Mouse (Mus musculus) layer of hippocampus, adult 6 months (tissue): ENCODE results near the gene Rac2. TPM values are rescaled to one million over a fixed set of nuclear protein-coding genes. Genes with fewer than 3 reads are reported as not detected.

Source experiments
- long read RNA-seq, 2 experiments: library from polyadenylated mRNA; unstranded; transcript quantifications; one replicate each; pipeline ENCODE4 v2.0.0; 2019 to 2020
- polyA plus RNA-seq: library from polyadenylated mRNA; unstranded; fragments of <200 nt; fragmentation: Nextera tagmentation; gene quantifications from 2 replicates; pipeline ENCODE4 v1.2.3, GENCODE M21; 2021

Gene Rac2
- 9.5 and 12.2 TPM in 2 replicates for polyA plus RNA-seq
- long read RNA-seq, experiment 1, transcript Rac2-201 (7 exons, 3,038 nt) = major isoform, 8 of 11 reads
- long read RNA-seq, experiment 1, partial matches to known transcripts = 3 of 11 reads
- long read RNA-seq, experiment 1, other reads (novel, unspliced or antisense) = 0 of 11 reads
- long read RNA-seq, experiment 2, transcript Rac2-201 (7 exons, 3,038 nt) = major isoform, 17 of 23 reads
- long read RNA-seq, experiment 2, partial matches to known transcripts = 6 of 23 reads
- long read RNA-seq, experiment 2, other reads (novel, unspliced or antisense) = 0 of 23 reads

DNA sequence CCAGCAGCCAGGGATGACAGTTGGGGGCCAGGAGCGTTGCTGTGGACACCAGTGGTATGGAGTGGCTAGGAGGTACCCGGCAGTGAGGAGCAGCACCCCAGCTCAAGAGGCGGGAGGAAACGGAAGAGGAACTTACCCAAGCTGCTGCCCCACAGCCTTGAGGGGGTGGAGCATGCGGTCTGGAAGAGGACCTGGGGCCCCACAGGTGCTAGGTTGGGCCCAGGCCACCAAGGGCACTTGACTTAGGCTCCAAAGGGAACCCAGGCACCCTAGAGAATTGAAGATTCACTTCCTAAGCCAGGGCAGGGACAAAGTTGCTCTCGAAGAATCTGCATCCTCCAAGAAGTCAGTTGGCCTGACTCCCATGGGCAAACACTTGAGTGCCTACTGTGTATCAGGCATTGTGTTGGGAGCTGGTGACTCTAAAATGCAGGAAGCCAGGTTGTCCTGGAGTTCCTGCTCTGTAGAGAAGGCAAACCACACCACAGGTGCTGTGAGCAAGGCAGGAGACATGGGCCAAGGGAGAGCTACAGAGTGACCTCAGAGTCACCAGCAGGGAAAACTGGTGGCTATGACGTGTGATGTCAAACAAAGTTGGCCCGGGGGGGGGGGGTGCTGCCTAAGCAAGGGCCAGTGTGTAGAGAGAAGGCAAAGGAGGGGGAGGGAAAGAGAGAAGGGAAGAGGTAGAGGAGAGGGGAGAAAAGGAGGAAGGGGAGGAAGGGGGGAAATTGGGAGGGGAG, at the start of gene Rac2:
Gene Rac2, minus strand, starts transcription at position 126 of the 740 bp plus-strand sequence.

DNA sequence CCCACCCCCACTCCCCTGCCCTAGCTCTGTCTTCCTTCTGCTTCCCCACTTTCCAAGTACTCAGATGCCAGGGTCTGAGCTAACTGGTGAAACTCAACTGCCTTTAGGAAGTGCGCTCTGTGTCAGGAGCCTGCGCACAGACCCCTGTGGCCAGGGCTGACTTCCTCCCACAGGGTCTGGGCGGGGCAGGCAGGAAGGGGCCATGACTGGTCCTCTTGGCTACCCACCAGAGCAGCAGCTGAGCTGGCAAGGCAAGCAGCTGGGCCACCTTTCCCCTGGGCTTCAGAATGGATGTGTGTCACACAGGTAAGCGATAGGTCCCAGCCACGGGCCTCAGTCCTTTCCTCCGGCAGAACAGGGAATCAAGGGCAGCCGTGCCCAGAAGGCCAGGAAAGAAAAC, 24.3 kb upstream of the Rac2 start, which contains the start of gene Cyth4:
Gene Cyth4, plus strand, starts transcription at position 134 of the 400 bp plus-strand sequence.

DNA sequence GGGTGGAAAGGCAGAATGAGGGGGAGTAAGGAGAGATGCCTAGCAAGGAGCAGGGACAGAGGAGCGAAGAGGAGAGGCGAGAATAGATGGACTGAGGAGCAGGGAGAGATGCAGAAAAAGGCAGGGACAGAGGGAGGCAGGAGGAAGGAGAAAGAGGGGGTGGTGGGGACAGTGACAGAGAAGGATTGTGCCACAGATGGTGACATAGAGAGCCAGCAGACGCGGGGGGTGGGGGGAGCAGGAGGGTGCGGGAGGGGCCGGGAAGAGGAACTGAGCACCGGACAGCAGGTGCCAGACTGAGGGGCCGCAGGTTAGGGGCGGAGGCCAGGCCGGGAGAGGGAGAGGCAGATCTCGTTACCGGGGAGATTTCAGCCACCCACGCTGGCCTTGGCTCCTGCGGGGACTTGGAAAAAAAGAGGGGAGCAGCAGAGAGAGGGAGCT, 28.0 kb downstream of the Rac2 start, which contains the start of gene Sstr3:
Gene Sstr3, minus strand, starts transcription at position 125 of the 441 bp plus-strand sequence.

DNA sequence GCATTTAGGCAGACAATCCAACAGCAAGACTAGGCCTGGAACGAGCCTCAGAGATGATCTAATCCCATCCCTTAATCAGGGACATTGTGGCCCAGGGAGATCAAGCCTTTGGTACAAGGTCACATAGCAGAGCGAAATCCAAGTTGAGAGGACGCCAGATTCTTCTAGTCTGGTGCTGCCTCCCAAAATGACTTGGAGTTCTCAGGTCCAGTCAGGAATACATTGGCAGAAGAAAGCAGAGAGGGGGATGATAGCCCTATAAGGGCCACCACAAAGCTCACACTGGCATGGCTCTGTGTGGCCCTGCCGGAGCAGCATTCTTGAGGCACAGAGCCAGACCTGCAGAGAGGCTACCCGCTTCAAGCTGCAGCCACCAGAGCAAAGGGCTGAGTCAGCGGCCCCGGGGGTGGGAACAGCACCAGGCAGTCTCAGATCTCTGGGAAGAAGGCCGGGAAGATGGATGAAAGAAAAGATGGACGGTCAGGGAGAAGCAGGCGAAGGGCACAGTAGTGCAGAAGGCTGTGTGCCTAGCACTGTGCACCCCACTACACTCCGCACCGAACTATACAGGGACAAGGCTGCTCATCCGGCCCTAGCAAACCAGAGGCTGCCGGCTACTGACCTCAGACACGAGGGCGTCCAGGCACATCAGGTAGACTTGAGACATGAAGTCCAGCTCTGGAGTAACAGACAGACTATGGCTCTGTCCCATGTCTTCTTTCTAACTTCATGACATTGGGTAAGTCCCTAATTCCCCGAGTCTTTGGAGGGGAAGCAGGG, 41.7 kb downstream of the Rac2 start, which contains the start of gene C1qtnf6:
Gene C1qtnf6, minus strand, starts transcription at position 746 of the 780 bp plus-strand sequence.

Other genes starting within 250 kb of the Rac2 start
- 0.46 and 0.55 TPM in 2 replicates for gene Csf2rb, start 247.0 kb downstream of the Rac2 start, polyA plus RNA-seq
- gene Tex33, start 176.9 kb downstream of the Rac2 start, polyA plus RNA-seq = not detected in 2 replicates
- 107 and 112 TPM in 2 replicates for gene Tst, start 166.9 kb downstream of the Rac2 start, polyA plus RNA-seq
- 3.4 and 5.7 TPM in 2 replicates for gene Mpst, start 166.4 kb downstream of the Rac2 start, polyA plus RNA-seq
- 23.6 and 26.1 TPM in 2 replicates for gene Kctd17, start 144.2 kb downstream of the Rac2 start, polyA plus RNA-seq
- gene Tmprss6, start 104.1 kb downstream of the Rac2 start, polyA plus RNA-seq = 0.67 and 0.83 TPM in 2 replicates
- gene Il2rb, start 77.5 kb downstream of the Rac2 start, polyA plus RNA-seq = 0.04 and 0.11 TPM in 2 replicates
- 0.24 and 0.38 TPM in 2 replicates for gene C1qtnf6, start 41.4 kb downstream of the Rac2 start, polyA plus RNA-seq
- 5.2 and 5.3 TPM in 2 replicates for gene Sstr3, start 28.1 kb downstream of the Rac2 start, polyA plus RNA-seq
- gene Cyth4, start 24.3 kb upstream of the Rac2 start, polyA plus RNA-seq = 4.9 and 6.6 TPM in 2 replicates
- gene Elfn2, start 146.0 kb upstream of the Rac2 start, polyA plus RNA-seq = 11.8 and 14.8 TPM in 2 replicates
- 2.3 and 2.4 TPM in 2 replicates for gene Mfng, start 200.7 kb upstream of the Rac2 start, polyA plus RNA-seq
- 0.82 and 0.97 TPM in 2 replicates for gene Card10, start 230.3 kb upstream of the Rac2 start, polyA plus RNA-seq